Mouse (Mus musculus) megakaryocyte, embryonic 14.5 days (primary cell): ENCODE measurements around the gene Gm9117. TPM values are rescaled to one million over a fixed set of nuclear protein-coding genes. Genes with fewer than 3 reads are reported as not detected.
"Not testable (repeated sequence)": the region's sequence is repeated elsewhere in the genome, so short reads cannot be mapped to it uniquely, and the experiment has no call there.

Experiments used
- H3K27me3 ChIP-seq: replicated peaks from 2 replicates; pipeline ENCODE3; 2012; ENCODE audit warnings: inconsistent platforms
- H3K36me3 ChIP-seq: replicated peaks from 2 replicates; pipeline ENCODE3; 2012; ENCODE audit warnings: low read length, inconsistent platforms, mixed read lengths
- H3K4me1 ChIP-seq: 2 replicates; pipeline ENCODE4 v1.6.1; 2012; ENCODE audit warnings: inconsistent platforms
- H3K4me3 ChIP-seq: replicated peaks from 2 replicates; pipeline ENCODE3; 2012; ENCODE audit warnings: moderate library complexity, mild to moderate bottlenecking, inconsistent platforms
- H3K9me3 ChIP-seq: 2 replicates; pipeline ENCODE4 v1.6.1; 2012; ENCODE audit warnings: inconsistent platforms
- polyA plus RNA-seq: library from polyadenylated mRNA; stranded (reverse); fragments of >175 nt; gene quantifications from 2 replicates; pipeline ENCODE4 v1.2.3, GENCODE M21; 2012; ENCODE audit warnings: low replicate concordance; ENCODE audit not compliant: insufficient read depth

The Gm9117 gene
- polyA plus RNA-seq = not detected in 2 replicates

- H3K4me1 ChIP-seq, H3K9me3 ChIP-seq, H3K27me3 ChIP-seq, H3K36me3 ChIP-seq, H3K4me3 ChIP-seq: not testable (repeated sequence)
Measured at GRCm38 (mm10) chr3:93943443-93943842, at the start of gene Gm9117. TSS of gene Gm9117 (minus strand) at chr3:93943543.

GRCm38 (mm10) chr3:93968938-93969337 lies 25.6 kb upstream of the Gm9117 start:
- H3K9me3 ChIP-seq = not testable (repeated sequence)

GRCm38 (mm10) chr3:93961214-93961613 lies 17.9 kb upstream of the Gm9117 start, which contains the start of gene Tdpoz5:
TSS of gene Tdpoz5 (minus strand) at chr3:93961314.
- not testable (repeated sequence) for H3K36me3 ChIP-seq, H3K9me3 ChIP-seq, H3K4me3 ChIP-seq

More at GRCm38 (mm10) chr3:93968938-93969337, 25.6 kb upstream of the Gm9117 start:
- H3K36me3 ChIP-seq, H3K4me3 ChIP-seq, H3K4me1 ChIP-seq, H3K27me3 ChIP-seq: not testable (repeated sequence)

GRCm38 (mm10) chr3:93938386-93938785 lies 5.0 kb downstream of the Gm9117 start:
- not testable (repeated sequence) for H3K4me1 ChIP-seq, H3K4me3 ChIP-seq, H3K36me3 ChIP-seq, H3K27me3 ChIP-seq, H3K9me3 ChIP-seq

More at GRCm38 (mm10) chr3:93961214-93961613, 17.9 kb upstream of the Gm9117 start, which contains the start of gene Tdpoz5:
- H3K27me3 ChIP-seq, H3K4me1 ChIP-seq: not testable (repeated sequence)

Other genes with a start within 250 kb of the Gm9117 start
- not detected in 2 replicates for gene Gm5773, start 170.5 kb downstream of the Gm9117 start, polyA plus RNA-seq
- not detected in 2 replicates for gene Tdpoz4, start 147.1 kb downstream of the Gm9117 start, polyA plus RNA-seq
- not detected in 2 replicates for gene Tdpoz3, start 117.5 kb downstream of the Gm9117 start, polyA plus RNA-seq
- not detected in 2 replicates for gene Tdpoz5, start 17.8 kb upstream of the Gm9117 start, polyA plus RNA-seq
- gene Gm9125, start 111.3 kb upstream of the Gm9117 start, polyA plus RNA-seq = not detected in 2 replicates
- not detected in 2 replicates for gene Gm10697, start 129.1 kb upstream of the Gm9117 start, polyA plus RNA-seq
- gene Gm10696, start 234.7 kb upstream of the Gm9117 start, polyA plus RNA-seq = 1.5 TPM in 1 of 2 replicates, not detected in the other